Mouse (Mus musculus) forebrain, embryonic 10.5 days (tissue): ENCODE measurements around the gene Sdsl. TPM values are rescaled to one million over a fixed set of nuclear protein-coding genes. Genes with fewer than 3 reads are reported as not detected.

Source experiments
- DNase-seq: peaks from one replicate; pipeline ENCODE4 v3.0.0-alpha.2; 2017; ENCODE audit warnings: low spot score; ENCODE audit errors: extremely low spot score
- H3K27ac ChIP-seq: fragments of 300-500 bp; sonication (generic); 2 replicates; pipeline ENCODE4 v1.5.1; 2016; ENCODE audit warnings: mild to moderate bottlenecking
- H3K27me3 ChIP-seq: fragments of 300-500 bp; sonication (generic); 2 replicates; pipeline ENCODE4 v1.6.1; 2016; ENCODE audit warnings: mild to moderate bottlenecking; ENCODE audit not compliant: poor library complexity, severe bottlenecking
- H3K36me3 ChIP-seq: fragments of 300-500 bp; sonication (generic); replicated peaks from 2 replicates; pipeline ENCODE4 v1.6.1; 2016; ENCODE audit warnings: mild to moderate bottlenecking, moderate library complexity
- H3K4me1 ChIP-seq: fragments of 300-500 bp; sonication (generic); 2 replicates; pipeline ENCODE4 v1.6.1; 2016
- H3K4me3 ChIP-seq: fragments of 300-500 bp; sonication (generic); 2 replicates; pipeline ENCODE4 v1.5.1; 2016; ENCODE audit warnings: mild to moderate bottlenecking, moderate library complexity
- H3K9me3 ChIP-seq: fragments of 300-500 bp; sonication (generic); 2 replicates; pipeline ENCODE4 v1.6.1; 2016; ENCODE audit warnings: mild to moderate bottlenecking, moderate library complexity
- WGBS: fragments of 180-500 bp; shearing (Covaris S2); methylation state at CpG from one replicate; pipeline ENCODE4 v1.1.7; 2016; 5-methylcytosine and 5-hydroxymethylcytosine counted together
- polyA plus RNA-seq: library from polyadenylated mRNA; unstranded; fragments of >200 nt; fragmentation: Nextera tagmentation; extraction: Ambion mirVana; gene quantifications from 2 replicates; pipeline ENCODE4 v1.2.1, GENCODE M21; 2016

Gene Sdsl
- polyA plus RNA-seq, 1 experiment from 2014 or later, result 9.3 TPM

DNA sequence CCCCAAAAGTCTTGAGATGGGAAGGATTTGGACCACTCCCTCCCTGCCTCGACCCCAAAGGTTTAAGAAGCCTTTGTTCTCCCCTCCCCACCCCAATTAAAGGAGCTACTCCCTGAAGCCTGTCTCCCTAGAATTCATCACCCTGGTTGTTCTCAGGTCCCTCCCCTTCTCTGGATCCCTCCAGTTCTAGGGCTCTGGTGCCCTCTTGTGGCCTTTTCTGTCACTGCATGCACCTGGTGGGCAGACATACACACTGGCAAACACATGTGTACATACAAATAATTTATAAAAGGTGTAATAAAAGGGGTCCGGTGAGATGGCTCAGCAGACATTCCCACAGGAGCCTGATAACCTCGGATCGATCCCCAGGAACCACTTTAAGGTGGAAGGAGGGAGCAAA, 8.3 kb downstream of the Sdsl start:
- Histone ChIP-seq H3K27me3 (peaks cover 25% of the 10 kb centered on the region), H3K4me3 (no peak overlapping the region), H3K36me3 (no peaks in the 10 kb centered on the region), H3K4me1 (peaks cover 17% of the 10 kb centered on the region), H3K27ac (no peak overlapping the region), H3K9me3 (no peaks in the 10 kb centered on the region)
- 82% methylated on average over 4 of the region's 4 CpGs for WGBS
- DNase-seq, result no peak

DNA sequence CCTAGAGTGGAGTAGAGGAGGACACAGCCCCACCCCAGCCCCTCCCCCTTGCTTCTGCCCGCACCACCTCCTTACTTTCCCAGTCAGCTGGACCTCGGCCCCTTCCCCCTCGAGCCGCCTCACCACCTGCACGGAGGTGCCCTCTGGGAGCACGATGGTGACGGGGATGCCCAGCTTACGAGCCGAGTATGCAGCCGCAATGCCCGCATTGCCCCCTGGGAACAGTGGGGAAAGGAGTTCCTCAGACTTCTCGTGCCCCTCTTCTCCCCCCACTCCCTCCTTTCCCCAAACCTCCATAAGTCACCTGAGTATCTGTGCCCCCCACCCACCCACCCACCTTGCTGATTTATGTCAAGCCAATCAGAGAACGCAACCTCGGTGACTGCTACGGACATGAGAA, 10.7 kb downstream of the Sdsl start:
- H3K4me1 ChIP-seq, result peaks cover 24% of the 10 kb centered on the region
- H3K9me3 ChIP-seq, result no peaks in the 10 kb centered on the region
- H3K27ac ChIP-seq, result no peak overlapping the region
- no peak for DNase-seq
- H3K36me3 ChIP-seq, result no peaks in the 10 kb centered on the region
- 86% methylated on average over 15 of the region's 15 CpGs for WGBS
- H3K27me3 ChIP-seq, result peaks cover 30% of the 10 kb centered on the region
- no peak overlapping the region for H3K4me3 ChIP-seq

DNA sequence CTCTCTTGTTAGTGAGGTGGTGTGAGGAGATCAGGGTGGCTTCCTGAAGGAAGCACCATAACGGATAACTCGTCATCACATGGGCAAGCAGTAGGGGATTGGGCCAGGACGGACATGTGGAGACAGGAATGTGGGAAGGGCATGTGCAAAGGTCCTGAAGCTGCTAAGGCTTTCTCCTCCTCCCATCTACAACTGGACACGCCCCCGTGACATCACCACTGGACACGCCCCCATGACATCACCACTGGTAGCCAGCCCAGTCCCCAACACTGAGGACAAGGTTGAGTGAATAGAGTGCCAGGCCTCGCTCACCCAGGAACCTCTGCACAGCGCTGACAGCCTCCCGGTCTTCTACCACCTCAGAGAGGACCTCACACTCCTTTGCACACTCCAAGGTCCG, 13.5 kb downstream of the Sdsl start:
- Histone ChIP-seq H3K36me3 (no peaks in the 10 kb centered on the region), H3K4me3 (no peak overlapping the region), H3K27ac (no peak overlapping the region), H3K9me3 (no peaks in the 10 kb centered on the region), H3K27me3 (peaks cover 51% of the 10 kb centered on the region), H3K4me1 (peaks cover 42% of the 10 kb centered on the region)
- no peak for DNase-seq
- WGBS, result 82% methylated on average over 10 of the region's 10 CpGs

DNA sequence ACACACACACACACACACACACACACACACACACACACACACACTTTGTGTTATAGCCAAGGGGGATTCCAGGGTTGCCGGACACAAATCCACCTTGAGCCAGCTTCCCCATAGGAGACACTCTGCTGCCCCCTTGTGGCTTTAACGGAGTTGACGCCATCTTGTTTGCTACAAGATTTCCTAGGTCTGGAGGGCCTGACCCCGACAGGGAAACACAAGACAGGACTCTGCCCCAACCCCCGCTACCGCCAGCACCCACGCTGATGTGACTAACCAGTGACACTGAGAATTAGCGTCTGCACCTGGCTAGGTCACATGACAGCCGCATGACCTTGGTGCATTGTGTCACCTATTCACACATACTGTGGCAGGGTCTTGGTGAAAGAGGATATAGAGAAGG, 15.0 kb downstream of the Sdsl start:
- peak; percentile 86 for DNase-seq
- Histone ChIP-seq H3K27ac (0 out of 2 replicates have a peak overlapping the region, but pooled peaks have one; percentile 20), H3K4me3 (no peak overlapping the region), H3K36me3 (no peaks in the 10 kb centered on the region), H3K9me3 (no peaks in the 10 kb centered on the region), H3K4me1 (peaks cover 39% of the 10 kb centered on the region), H3K27me3 (peaks cover 46% of the 10 kb centered on the region)
- WGBS, result 5% methylated on average over 9 of the region's 9 CpGs

DNA sequence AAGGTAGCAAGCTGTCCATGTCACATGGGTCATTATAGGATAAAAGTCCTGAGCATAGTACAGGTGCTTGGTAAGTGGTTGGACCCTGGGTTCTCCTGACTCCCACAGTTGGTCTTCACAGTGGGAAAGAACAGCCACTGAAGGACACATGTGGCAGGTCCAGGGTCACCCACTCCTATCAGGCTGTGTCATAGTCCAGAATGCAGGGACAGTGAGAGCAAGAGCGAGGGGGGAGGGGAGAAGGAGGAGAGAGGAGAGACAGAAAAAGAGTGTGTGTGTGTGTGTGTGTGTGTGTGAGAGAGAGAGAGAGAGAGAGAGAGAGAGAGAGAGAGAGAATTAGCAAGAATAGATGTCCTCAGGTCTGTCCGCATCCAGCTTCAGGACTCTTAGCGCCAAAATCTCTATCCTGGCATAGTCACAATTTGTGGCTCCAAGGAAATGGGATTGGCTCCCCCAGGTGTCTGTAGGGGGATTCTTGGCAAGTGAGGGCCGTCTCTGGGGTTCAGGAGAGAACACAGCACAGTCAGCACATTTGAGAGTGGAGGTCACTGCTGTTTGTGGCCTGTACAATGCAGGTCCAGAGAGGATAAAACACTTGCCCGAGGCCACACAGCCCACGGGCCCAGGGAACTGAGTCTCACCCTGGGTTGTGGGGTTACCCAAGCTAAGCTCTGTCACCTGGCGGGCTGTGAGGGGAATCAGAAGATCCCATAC, 15.6 kb downstream of the Sdsl start:
- DNase-seq, result no peak
- no peak overlapping the region for H3K4me3 ChIP-seq
- peaks cover 39% of the 10 kb centered on the region for H3K4me1 ChIP-seq
- no peaks in the 10 kb centered on the region for H3K36me3 ChIP-seq
- H3K27ac ChIP-seq, result 0 out of 2 replicates have a peak overlapping the region, but pooled peaks have one; percentile 20
- WGBS, result 46% methylated on average over 7 of the region's 7 CpGs
- H3K9me3 ChIP-seq, result no peaks in the 10 kb centered on the region
- peaks cover 40% of the 10 kb centered on the region for H3K27me3 ChIP-seq

DNA sequence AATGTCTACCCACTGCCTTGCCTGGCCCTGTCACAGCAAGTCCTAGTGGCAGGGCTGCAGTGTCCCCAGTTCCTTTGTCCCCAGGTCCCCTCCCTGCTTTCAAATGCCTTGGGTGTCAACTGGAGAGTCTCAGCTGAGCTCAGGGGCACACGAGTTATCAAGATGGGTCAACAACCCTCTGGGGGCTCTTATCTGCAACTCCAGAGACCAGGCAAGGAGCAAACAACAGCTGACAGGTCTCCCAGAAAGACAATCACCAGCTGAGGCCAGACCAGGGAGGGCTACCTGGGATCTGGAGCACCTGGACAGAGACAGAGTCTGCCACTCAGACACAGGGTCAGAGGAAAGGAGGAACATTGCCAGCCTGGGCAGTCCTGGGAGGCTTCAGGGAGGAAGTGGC, 16.4 kb downstream of the Sdsl start:
- no peaks in the 10 kb centered on the region for H3K9me3 ChIP-seq
- no peak for DNase-seq
- no peak overlapping the region for H3K27ac ChIP-seq
- H3K4me1 ChIP-seq, result peaks cover 39% of the 10 kb centered on the region
- WGBS, result 40% methylated on average over 1 of the region's 1 CpGs
- H3K4me3 ChIP-seq, result no peak overlapping the region
- peaks cover 33% of the 10 kb centered on the region for H3K27me3 ChIP-seq
- H3K36me3 ChIP-seq, result no peaks in the 10 kb centered on the region

DNA sequence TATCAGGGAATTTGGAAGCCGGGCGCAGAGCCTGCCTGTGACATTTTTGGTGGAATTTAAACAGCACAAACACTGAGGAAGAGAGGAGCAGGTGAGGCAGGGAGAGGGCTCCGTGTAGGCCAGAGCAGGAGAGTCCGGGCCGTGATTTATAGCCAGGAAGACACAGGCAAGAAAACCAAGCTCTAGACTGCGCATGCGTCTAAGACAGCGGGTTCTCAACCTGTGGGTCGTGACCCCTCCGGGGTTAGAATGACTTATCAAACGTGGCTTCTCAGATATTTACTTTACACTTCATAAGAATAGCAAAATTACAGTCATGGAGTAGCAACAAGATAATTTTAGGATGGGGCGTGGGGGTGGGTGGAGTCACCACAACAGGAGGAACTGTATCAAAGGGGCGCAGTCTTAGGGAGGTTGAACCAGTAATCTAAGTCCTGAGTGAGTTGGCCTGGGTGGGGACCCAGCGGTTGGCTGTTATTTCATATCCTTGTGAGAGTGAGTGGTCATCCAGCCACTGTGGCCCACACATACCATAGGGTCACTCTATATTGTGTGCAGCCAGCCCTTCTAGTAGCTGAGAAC, 17.8 kb downstream of the Sdsl start:
- Histone ChIP-seq H3K27ac (no peak overlapping the region), H3K4me3 (no peak overlapping the region), H3K27me3 (peaks cover 26% of the 10 kb centered on the region), H3K9me3 (no peaks in the 10 kb centered on the region), H3K4me1 (peaks cover 39% of the 10 kb centered on the region), H3K36me3 (no peaks in the 10 kb centered on the region)
- no peak for DNase-seq
- 76% methylated on average over 14 of the region's 14 CpGs for WGBS

DNA sequence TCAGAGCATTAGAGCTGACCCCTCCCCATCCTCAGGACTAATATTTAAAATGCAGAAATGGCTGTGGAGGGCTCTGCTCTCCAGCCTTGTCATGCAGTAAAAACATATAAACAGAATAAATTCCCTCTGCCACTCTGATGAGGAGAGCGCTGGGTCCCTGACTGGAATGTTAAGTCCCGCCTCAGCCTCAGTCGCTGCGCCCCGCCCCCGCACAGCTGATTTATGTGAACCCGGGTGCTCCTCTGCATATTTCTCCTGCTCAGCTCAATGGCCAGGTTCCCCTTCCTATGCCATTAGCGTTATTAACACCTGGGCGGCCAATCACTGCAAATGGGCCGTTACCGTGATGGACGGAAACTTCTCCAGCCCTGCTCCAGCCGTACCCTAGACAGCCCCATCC, 25.3 kb downstream of the Sdsl start:
- WGBS, result 60% methylated on average over 13 of the region's 13 CpGs
- H3K27me3 ChIP-seq, result peaks cover 25% of the 10 kb centered on the region
- no peak for DNase-seq

DNA sequence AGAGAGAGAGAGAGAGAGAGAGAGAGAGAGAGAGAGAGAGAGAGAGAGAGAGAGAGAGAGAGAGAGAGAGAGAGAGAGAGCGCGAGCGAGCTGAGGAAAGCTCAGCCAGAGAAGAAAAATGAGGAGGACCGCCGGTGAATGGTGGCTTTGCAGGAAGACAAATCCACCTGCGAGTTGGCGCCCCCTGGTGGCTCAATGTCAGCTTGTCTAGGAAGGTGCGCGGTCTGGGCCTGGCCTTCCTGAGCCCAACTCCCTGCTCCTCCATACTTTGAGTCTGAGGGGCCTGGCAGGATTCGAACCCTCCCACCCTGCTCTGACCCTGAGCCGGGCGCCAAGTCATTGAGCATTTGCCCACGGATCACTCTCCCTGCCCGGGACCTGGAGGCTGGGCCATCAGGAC, 31.9 kb downstream of the Sdsl start:
- H3K27me3 ChIP-seq, result peaks cover 84% of the 10 kb centered on the region
- peaks cover 16% of the 10 kb centered on the region for H3K36me3 ChIP-seq
- 11% methylated on average over 14 of the region's 14 CpGs for WGBS
- H3K4me3 ChIP-seq, result peak overlapping the region; percentile 61
- peak overlapping the region; percentile 92 for H3K27ac ChIP-seq
- H3K4me1 ChIP-seq, result peaks cover 50% of the 10 kb centered on the region
- no peaks in the 10 kb centered on the region for H3K9me3 ChIP-seq
- peak; percentile 96 for DNase-seq

More for the DNA sequence above, 25.3 kb downstream of the Sdsl start:
- H3K9me3 ChIP-seq, result no peaks in the 10 kb centered on the region
- no peaks in the 10 kb centered on the region for H3K36me3 ChIP-seq
- H3K27ac ChIP-seq, result no peak overlapping the region
- H3K4me1 ChIP-seq, result no peaks in the 10 kb centered on the region
- no peak overlapping the region for H3K4me3 ChIP-seq

DNA sequence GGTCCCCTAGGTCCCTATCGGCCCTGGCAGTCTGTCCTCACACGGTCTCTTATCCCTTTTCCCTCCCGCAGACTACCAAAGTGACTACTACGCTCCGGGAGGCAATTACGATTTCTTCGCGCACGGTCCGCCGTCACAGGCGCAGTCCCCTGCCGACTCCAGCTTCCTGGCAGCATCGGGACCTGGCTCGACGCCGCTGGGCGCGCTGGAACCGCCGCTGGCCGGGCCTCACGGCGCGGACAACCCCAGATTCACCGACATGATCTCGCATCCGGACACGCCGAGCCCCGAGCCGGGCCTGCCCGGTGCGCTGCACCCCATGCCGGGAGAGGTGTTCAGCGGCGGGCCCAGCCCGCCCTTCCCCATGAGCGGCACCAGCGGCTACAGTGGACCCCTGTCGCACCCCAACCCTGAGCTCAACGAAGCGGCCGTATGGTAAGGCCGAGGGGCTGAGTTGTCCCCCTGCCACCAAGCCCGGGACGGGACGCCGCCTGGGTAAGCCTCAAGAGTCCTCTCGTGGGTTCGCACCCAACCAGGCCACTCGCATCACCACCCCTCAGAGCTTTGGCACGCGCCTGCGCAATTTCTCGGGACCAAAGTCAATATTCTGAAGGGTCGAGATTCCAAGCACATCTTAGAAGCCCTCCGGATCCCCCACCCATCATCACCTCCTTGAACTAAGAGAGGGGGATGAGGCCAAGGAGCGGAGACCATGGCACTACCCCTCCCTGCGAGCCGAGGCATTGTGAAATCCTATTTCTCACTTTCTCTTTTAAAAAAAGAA, 32.5 kb downstream of the Sdsl start:
- Histone ChIP-seq H3K27ac (peak overlapping the region; percentile 92), H3K4me3 (peak overlapping the region; percentile 61), H3K4me1 (peaks cover 56% of the 10 kb centered on the region)

DNA sequence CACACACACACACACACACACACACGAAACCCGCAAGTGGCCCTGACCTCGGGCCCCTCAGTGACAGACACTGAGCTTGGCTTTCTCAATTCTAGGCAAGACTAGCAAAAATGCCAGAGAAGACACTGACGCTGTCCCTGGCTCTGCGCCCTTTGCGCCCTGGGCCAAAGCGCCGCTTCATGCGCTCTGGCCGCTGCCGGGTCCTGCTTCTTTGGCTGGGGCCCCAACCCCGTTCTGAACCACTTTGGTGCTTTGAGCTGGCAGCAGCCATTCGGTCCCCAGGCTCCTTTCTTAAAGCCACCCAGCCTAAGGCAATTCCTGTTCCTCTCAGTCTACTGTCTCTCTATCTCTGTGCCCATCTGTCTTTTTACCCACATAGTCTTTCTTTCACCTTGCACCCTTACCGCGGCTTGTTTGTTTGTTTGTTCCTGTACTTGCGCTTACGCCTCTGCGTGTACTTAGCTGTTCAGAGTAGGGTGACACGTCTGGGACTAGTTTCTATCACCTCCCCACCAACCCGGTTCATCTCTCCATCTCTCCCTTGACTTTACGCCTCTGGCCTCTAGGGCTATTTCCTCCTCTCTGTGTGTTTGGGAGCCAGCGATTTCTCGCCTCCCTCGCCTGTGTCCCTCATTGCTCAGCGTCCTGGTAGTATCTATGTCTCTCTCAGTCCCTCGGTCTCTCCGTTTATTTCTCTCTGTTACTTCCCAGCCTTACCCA, 33.5 kb downstream of the Sdsl start:
- H3K27me3 ChIP-seq, result peaks cover 91% of the 10 kb centered on the region
- peak overlapping the region; percentile 61 for H3K4me3 ChIP-seq
- peak overlapping the region; percentile 92 for H3K27ac ChIP-seq

More for the DNA sequence above, 32.5 kb downstream of the Sdsl start:
- DNase-seq, result peak; percentile 46
- peaks cover 91% of the 10 kb centered on the region for H3K27me3 ChIP-seq
- no peaks in the 10 kb centered on the region for H3K9me3 ChIP-seq
- H3K36me3 ChIP-seq, result peaks cover 21% of the 10 kb centered on the region
- WGBS, result 16% methylated on average over 61 of the region's 61 CpGs

DNA sequence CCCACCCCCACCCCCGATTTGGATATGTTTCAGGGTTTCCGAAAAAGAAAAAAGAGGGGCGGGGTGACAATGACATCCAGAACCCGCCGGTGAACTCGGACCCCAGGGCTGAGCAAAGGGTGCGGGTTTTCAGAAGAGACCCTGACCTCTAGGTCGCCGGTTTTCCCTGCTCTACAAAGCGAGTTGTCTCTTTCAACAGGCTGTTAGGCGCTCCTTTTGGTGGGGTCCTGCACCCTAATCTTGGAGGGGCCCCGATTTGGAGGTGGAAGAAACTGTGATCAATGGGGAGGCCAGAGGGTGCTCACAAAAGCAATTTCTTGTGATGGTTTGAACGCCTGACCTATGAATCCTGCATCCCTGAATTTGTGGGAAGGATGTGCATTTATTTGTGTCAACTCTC, 34.1 kb downstream of the Sdsl start:
- Histone ChIP-seq H3K9me3 (no peaks in the 10 kb centered on the region), H3K27me3 (peaks cover 93% of the 10 kb centered on the region), H3K27ac (peak overlapping the region; percentile 92), H3K36me3 (peaks cover 23% of the 10 kb centered on the region), H3K4me1 (peaks cover 72% of the 10 kb centered on the region), H3K4me3 (peak overlapping the region; percentile 61)
- DNase-seq, result peak; percentile 35
- WGBS, result 5% methylated on average over 13 of the region's 13 CpGs

More for the DNA sequence above, 33.5 kb downstream of the Sdsl start:
- Histone ChIP-seq H3K36me3 (peaks cover 23% of the 10 kb centered on the region), H3K4me1 (peaks cover 65% of the 10 kb centered on the region), H3K9me3 (no peaks in the 10 kb centered on the region)
- DNase-seq, result peak; percentile 42
- 14% methylated on average over 27 of the region's 27 CpGs for WGBS
